Mouse (Mus musculus) limb, embryonic 13.5 days (tissue): ENCODE data around the gene Inpp5f. TPM values are rescaled to one million over a fixed set of nuclear protein-coding genes. Genes with fewer than 3 reads are reported as not detected.
"Not testable (repeated sequence)": the region's sequence is repeated elsewhere in the genome, so short reads cannot be mapped to it uniquely, and the experiment has no call there.

Source experiments
- ATAC-seq: fragments of 200-750 bp; cut with Nextera tagmentation; 2 replicates; pipeline ENCODE4 v1.8.0; 2017; ENCODE audit warnings: low read depth, moderate number of reproducible peaks, moderate TSS enrichment; ENCODE audit not compliant: low FRiP score
- H3K27ac ChIP-seq: fragments of 300-500 bp; sonication (generic); 2 replicates; pipeline ENCODE4 v1.5.1; 2015; ENCODE audit warnings: inconsistent platforms, mild to moderate bottlenecking, moderate library complexity
- H3K27me3 ChIP-seq: fragments of 300-500 bp; sonication (generic); 2 replicates; pipeline ENCODE4 v1.6.1; 2015; ENCODE audit warnings: mild to moderate bottlenecking, inconsistent platforms
- H3K36me3 ChIP-seq: fragments of 300-500 bp; sonication (generic); 2 replicates; pipeline ENCODE4 v1.6.1; 2015; ENCODE audit warnings: inconsistent platforms, mild to moderate bottlenecking, moderate library complexity
- H3K4me1 ChIP-seq: fragments of 300-500 bp; sonication (generic); 2 replicates; pipeline ENCODE4 v1.6.1; 2015; ENCODE audit warnings: inconsistent platforms
- H3K4me2 ChIP-seq: fragments of 300-500 bp; sonication (generic); replicated peaks from 2 replicates; pipeline ENCODE4 v1.6.1; 2015; ENCODE audit warnings: inconsistent platforms, mild to moderate bottlenecking, moderate library complexity
- H3K4me3 ChIP-seq: fragments of 300-500 bp; sonication (generic); 2 replicates; pipeline ENCODE4 v1.5.1; 2015; ENCODE audit warnings: moderate library complexity, mild to moderate bottlenecking, inconsistent platforms
- H3K9ac ChIP-seq: fragments of 300-500 bp; sonication (generic); 2 replicates; pipeline ENCODE4 v1.6.1; 2015; ENCODE audit warnings: mild to moderate bottlenecking, inconsistent platforms
- H3K9me3 ChIP-seq: fragments of 300-500 bp; sonication (generic); 2 replicates; pipeline ENCODE4 v1.6.1; 2016; ENCODE audit warnings: inconsistent platforms
- WGBS: fragments of 180-500 bp; shearing (Covaris S2); methylation state at CpG from one replicate; pipeline ENCODE4 v1.1.7; 2015; 5-methylcytosine and 5-hydroxymethylcytosine counted together
- polyA plus RNA-seq: library from polyadenylated mRNA; unstranded; fragments of >200 nt; fragmentation: Nextera tagmentation; extraction: Ambion mirVana; gene quantifications from 2 replicates; pipeline ENCODE4 v1.2.1, GENCODE M21; 2015

The Inpp5f gene
- polyA plus RNA-seq = 19.9 and 20.9 TPM in 2 replicates

- Histone ChIP-seq H3K4me2 (peak within 1 kb of the TSS; percentile 80), H3K27me3 (no peaks in the 10 kb centered on the region), H3K4me1 (peaks cover 14% of the 10 kb centered on the region), H3K9me3 (no peaks in the 10 kb centered on the region), H3K36me3 (no peaks in the 10 kb centered on the region), H3K9ac (peak within 1 kb of the TSS; percentile 86), H3K4me3 (peak within 1 kb of the TSS; percentile 78), H3K27ac (peak within 1 kb of the TSS; percentile 70)
- WGBS = 2% methylated on average over 68 of the region's 68 CpGs
- ATAC-seq = peak; percentile 98
Observed at GRCm38 (mm10) chr7:128610897-128611798, at the start of gene Inpp5f. TSS of gene Inpp5f (plus strand) at chr7:128611328.

GRCm38 (mm10) chr7:128563373-128563772 is 47.8 kb upstream of the Inpp5f start:
- no peaks in the 10 kb centered on the region for H3K27me3 ChIP-seq
- 42% methylated on average over 4 of the region's 4 CpGs for WGBS
- no peak overlapping the region for H3K4me2 ChIP-seq
- H3K4me1 ChIP-seq = no peaks in the 10 kb centered on the region
- no peak overlapping the region for H3K4me3 ChIP-seq
- no peak overlapping the region for H3K27ac ChIP-seq
- ATAC-seq = no peak
- H3K9ac ChIP-seq = no peak overlapping the region
- no peaks in the 10 kb centered on the region for H3K36me3 ChIP-seq
- H3K9me3 ChIP-seq = no peaks in the 10 kb centered on the region

- WGBS = 67% methylated on average over 7 of the region's 7 CpGs
- Histone ChIP-seq H3K4me3 (no peak overlapping the region), H3K27ac (no peak overlapping the region), H3K36me3 (no peaks in the 10 kb centered on the region), H3K4me1 (no peaks in the 10 kb centered on the region), H3K4me2 (no peak overlapping the region), H3K9me3 (no peaks in the 10 kb centered on the region), H3K27me3 (no peaks in the 10 kb centered on the region), H3K9ac (no peak overlapping the region)
- no peak for ATAC-seq
Observed at GRCm38 (mm10) chr7:128566311-128566710, 44.8 kb upstream of the Inpp5f start.

GRCm38 (mm10) chr7:128567561-128568244 is 43.4 kb upstream of the Inpp5f start:
- Histone ChIP-seq H3K36me3 (no peaks in the 10 kb centered on the region), H3K4me3 (no peak overlapping the region), H3K9ac (no peak overlapping the region), H3K9me3 (no peaks in the 10 kb centered on the region), H3K4me2 (no peak overlapping the region), H3K4me1 (no peaks in the 10 kb centered on the region), H3K27ac (no peak overlapping the region), H3K27me3 (no peaks in the 10 kb centered on the region)
- WGBS = 84% methylated on average over 8 of the region's 8 CpGs
- no peak for ATAC-seq

GRCm38 (mm10) chr7:128569429-128569828 is 41.7 kb upstream of the Inpp5f start:
- H3K36me3 ChIP-seq, H3K9ac ChIP-seq, ATAC-seq, H3K4me3 ChIP-seq, H3K4me2 ChIP-seq, H3K27ac ChIP-seq, H3K9me3 ChIP-seq, H3K27me3 ChIP-seq, H3K4me1 ChIP-seq: not testable (repeated sequence)
- WGBS = 90% methylated on average over 2 of the region's 2 CpGs

- Histone ChIP-seq H3K4me2 (no peak overlapping the region), H3K9ac (no peak overlapping the region), H3K4me3 (no peak overlapping the region), H3K27me3 (no peaks in the 10 kb centered on the region), H3K9me3 (no peaks in the 10 kb centered on the region), H3K36me3 (no peaks in the 10 kb centered on the region), H3K4me1 (peaks cover 4% of the 10 kb centered on the region; the same call in 1 of the 2 replicates), H3K27ac (no peak overlapping the region)
- ATAC-seq = no peak
- WGBS = 86% methylated on average over 8 of the region's 8 CpGs
Observed at GRCm38 (mm10) chr7:128569987-128570656, 41.0 kb upstream of the Inpp5f start.

- WGBS = 82% methylated on average over 7 of the region's 7 CpGs
- ATAC-seq = not testable (repeated sequence)
Observed at GRCm38 (mm10) chr7:128570657-128571056, 40.5 kb upstream of the Inpp5f start.

GRCm38 (mm10) chr7:128572030-128572429 is 39.1 kb upstream of the Inpp5f start:
- H3K27ac ChIP-seq = no peak overlapping the region
- WGBS = 76% methylated on average over 4 of the region's 4 CpGs
- no peaks in the 10 kb centered on the region for H3K36me3 ChIP-seq
- no peak overlapping the region for H3K4me2 ChIP-seq
- H3K4me1 ChIP-seq = peaks cover 4% of the 10 kb centered on the region; the same call in 1 of the 2 replicates
- H3K27me3 ChIP-seq = no peaks in the 10 kb centered on the region
- H3K4me3 ChIP-seq = no peak overlapping the region
- ATAC-seq = no peak
- no peak overlapping the region for H3K9ac ChIP-seq
- H3K9me3 ChIP-seq = no peaks in the 10 kb centered on the region

More at GRCm38 (mm10) chr7:128570657-128571056, 40.5 kb upstream of the Inpp5f start:
- H3K4me2 ChIP-seq, H3K36me3 ChIP-seq, H3K4me1 ChIP-seq, H3K9ac ChIP-seq, H3K9me3 ChIP-seq, H3K27me3 ChIP-seq, H3K27ac ChIP-seq, H3K4me3 ChIP-seq: not testable (repeated sequence)

GRCm38 (mm10) chr7:128575211-128575610 is 35.9 kb upstream of the Inpp5f start:
- H3K4me3 ChIP-seq = no peak overlapping the region
- ATAC-seq = no peak
- no peaks in the 10 kb centered on the region for H3K36me3 ChIP-seq
- no peak overlapping the region for H3K4me2 ChIP-seq
- H3K9ac ChIP-seq = no peak overlapping the region
- H3K27me3 ChIP-seq = no peaks in the 10 kb centered on the region
- no peak overlapping the region for H3K27ac ChIP-seq
- 93% methylated on average over 5 of the region's 5 CpGs for WGBS
- H3K9me3 ChIP-seq = no peaks in the 10 kb centered on the region
- peaks cover 4% of the 10 kb centered on the region; the same call in 1 of the 2 replicates for H3K4me1 ChIP-seq

- H3K9me3 ChIP-seq = no peaks in the 10 kb centered on the region
- 58% methylated on average over 2 of the region's 2 CpGs for WGBS
Observed at GRCm38 (mm10) chr7:128575794-128576193, 35.3 kb upstream of the Inpp5f start.

GRCm38 (mm10) chr7:128577607-128578006 is 33.5 kb upstream of the Inpp5f start:
- Histone ChIP-seq H3K9me3 (no peaks in the 10 kb centered on the region), H3K27me3 (no peaks in the 10 kb centered on the region), H3K4me1 (peaks cover 4% of the 10 kb centered on the region; the same call in 1 of the 2 replicates), H3K36me3 (no peaks in the 10 kb centered on the region), H3K9ac (no peak overlapping the region), H3K27ac (no peak overlapping the region), H3K4me3 (no peak overlapping the region), H3K4me2 (no peak overlapping the region)
- WGBS = 25% methylated on average over 1 of the region's 1 CpGs
- no peak for ATAC-seq

More at GRCm38 (mm10) chr7:128575794-128576193, 35.3 kb upstream of the Inpp5f start:
- Histone ChIP-seq H3K9ac (no peak overlapping the region), H3K36me3 (no peaks in the 10 kb centered on the region), H3K27ac (no peak overlapping the region), H3K4me3 (no peak overlapping the region), H3K27me3 (no peaks in the 10 kb centered on the region), H3K4me2 (no peak overlapping the region), H3K4me1 (peaks cover 4% of the 10 kb centered on the region; the same call in 1 of the 2 replicates)
- no peak for ATAC-seq
